Mouse (Mus musculus) cortical plate, adult 2 months (tissue): ENCODE measurements around the gene Dclre1c.

ENCODE experiments used
- CTCF ChIP-seq: fragments of 200-500 bp; IDR thresholded peaks from 2 replicates; pipeline ENCODE4 v1.5.1; 2011; ENCODE audit warnings: mild to moderate bottlenecking, control low read depth, low read length; ENCODE audit not compliant: insufficient read depth; ENCODE audit errors: extremely low read depth
- POLR2A ChIP-seq: fragments of 200-500 bp; IDR thresholded peaks from 2 replicates; pipeline ENCODE4 v1.6.1; 2011; ENCODE audit warnings: mild to moderate bottlenecking, low read length, control low read depth; ENCODE audit not compliant: insufficient read depth; ENCODE audit errors: extremely low read depth

DNA sequence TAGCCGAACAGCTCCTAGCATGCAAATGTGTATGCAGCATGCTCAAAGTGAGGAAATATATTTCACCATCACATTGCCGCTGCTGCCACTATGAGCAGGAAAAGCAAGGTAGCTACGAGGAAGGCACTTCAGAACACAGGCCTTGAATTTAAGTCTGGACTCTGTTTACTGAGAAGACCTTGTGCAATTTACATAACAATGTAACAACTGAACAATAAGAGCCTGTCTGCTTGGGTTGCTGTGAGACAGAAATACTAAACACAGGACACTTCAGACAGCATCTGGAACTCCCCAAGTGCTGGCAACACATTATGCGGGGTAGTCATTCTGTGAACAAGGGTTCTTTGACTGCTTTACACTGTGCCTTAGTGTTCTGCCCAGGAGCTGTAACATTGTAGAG lies 3.8 kb upstream of the Dclre1c start:
- TF ChIP-seq POLR2A (no peak), CTCF (no peak)
